Mouse (Mus musculus) gastrocnemius, postnatal 25 days (tissue): ENCODE measurements at regions not wholly inside any gene's neighbourhood (a gene's known extent, or its start where the extent isn't known, plus 50 kb on each side); places are given as distances from the start of the nearest gene placed in this dataset.

Experiments
- DNase-seq: peaks from one replicate; pipeline ENCODE4 v3.0.0; 2022

GRCm38 (mm10) chr13:31337631-31338030, 218.3 kb upstream of the Foxq1 start:
- no peak for DNase-seq

- DNase-seq, result no peak
These were observed 216.5 kb upstream of the Foxq1 start for GRCm38 (mm10) chr13:31339386-31339785.

- DNase-seq, result no peak
These were observed 216.0 kb upstream of the Foxq1 start for GRCm38 (mm10) chr13:31339901-31340300.

DNA sequence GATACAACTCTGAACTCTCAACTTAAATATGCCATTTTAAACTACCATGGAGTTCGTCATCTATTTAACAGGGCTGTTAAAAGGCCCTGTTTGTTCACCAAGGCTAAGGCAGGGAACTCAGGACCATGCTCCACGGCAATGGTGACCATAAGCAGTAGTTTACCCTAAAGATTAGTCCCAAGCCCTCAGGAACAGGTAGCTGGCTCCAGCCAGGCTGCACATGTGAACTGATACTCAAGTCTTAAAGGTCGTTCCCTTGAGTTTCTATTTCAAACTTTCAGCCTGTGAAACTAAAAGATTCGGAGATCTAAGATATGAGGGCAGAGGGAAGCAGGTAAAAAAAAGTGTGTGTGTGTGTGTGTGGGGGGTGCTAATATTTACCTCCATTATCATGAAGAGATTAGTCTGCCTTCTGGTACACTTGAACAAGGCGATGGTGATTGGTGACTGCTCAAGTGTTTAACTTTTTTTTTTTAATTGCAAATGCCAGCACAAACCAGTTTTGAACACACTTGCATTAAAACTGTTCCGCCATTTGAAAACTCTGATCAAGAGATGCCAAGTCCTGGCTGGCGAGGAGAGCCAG, 215.5 kb upstream of the Foxq1 start:
- no peak for DNase-seq

- no peak for DNase-seq
These were observed 214.4 kb upstream of the Foxq1 start for GRCm38 (mm10) chr13:31341282-31342100.

- DNase-seq, result no peak
These were observed 209.7 kb upstream of the Foxq1 start for GRCm38 (mm10) chr13:31346205-31346604.

DNA sequence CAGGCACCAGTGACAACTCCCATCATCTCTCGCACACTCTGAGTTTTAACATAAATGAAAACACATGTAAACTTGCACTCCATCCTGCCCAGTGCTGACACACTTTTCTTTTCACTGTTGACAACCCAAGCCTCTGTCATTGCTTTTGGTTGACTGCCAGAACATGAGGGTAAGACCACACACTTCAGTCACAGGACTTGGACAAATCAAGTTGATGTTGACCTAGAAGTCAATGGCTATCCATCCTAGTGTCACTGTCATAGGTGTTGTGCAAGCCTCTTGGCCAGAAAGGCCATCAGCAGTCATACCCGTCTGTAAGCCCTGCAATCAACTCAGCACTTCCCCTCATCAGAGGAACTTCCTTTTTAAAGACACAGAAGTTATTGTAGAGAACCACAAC, 208.9 kb upstream of the Foxq1 start:
- no peak for DNase-seq

GRCm38 (mm10) chr13:31349671-31350070, 206.3 kb upstream of the Foxq1 start:
- DNase-seq, result no peak

GRCm38 (mm10) chr13:31351481-31351880, 204.5 kb upstream of the Foxq1 start:
- DNase-seq, result no peak

DNA sequence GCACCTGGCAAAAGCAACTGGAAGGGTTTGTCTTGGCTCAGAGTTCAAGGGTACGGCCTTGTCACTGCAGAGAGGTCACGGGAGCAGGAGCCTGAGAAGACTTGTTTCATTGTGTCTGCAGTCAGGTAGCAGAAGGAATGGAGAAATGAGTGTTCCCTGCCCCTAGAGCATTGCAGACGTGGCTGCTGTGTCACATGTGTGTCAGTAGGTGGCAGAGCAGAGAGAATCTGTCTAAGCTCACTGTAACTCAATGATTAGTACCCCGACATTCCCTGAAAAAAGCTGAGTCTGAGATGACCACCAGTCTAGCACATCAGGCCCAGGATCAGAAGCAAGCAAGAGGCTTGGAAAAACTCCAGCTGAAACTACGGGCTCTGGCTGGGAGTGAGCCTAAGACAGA, 203.1 kb upstream of the Foxq1 start:
- no peak for DNase-seq

DNA sequence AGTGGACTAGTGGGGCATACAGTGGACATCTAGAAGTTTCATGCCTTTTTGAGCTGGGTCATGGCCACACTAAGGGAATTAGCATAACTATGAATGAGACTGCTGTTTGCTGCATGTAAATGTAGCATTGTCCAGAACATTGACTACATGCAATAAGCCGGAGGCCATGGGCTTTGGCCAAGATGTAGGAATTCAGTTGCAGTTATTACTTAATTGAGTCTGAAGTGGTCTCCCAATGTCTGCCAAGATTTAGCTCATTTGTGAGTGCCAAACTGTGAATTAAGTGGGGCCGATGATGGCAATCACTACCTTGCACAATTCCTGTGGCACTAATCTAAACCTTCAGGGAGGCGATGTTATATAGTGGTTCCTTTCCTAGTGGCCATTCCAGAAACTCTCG, 196.6 kb upstream of the Foxq1 start:
- no peak for DNase-seq

DNA sequence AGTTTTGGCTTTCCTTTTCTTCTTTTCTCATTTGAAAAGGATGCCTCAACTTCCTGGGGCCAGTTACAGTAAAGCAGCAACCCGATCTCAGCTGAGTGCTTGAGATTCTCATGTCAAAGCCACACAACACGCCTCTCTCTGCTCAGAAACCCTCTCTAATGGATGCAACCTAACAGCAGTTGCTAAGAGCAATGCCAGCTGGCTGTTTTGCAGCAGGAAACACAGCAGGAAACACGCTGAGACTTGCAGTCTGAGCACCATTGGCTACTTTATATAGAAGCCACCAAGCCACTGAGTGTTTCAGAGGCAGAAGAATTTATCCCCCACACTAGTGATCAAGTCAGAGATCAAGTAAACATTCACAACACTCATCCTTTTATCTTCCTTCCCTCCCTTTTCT, 193.5 kb upstream of the Foxq1 start:
- no peak for DNase-seq

- DNase-seq, result no peak
These were observed 191.6 kb upstream of the Foxq1 start for GRCm38 (mm10) chr13:31364369-31364768.

DNA sequence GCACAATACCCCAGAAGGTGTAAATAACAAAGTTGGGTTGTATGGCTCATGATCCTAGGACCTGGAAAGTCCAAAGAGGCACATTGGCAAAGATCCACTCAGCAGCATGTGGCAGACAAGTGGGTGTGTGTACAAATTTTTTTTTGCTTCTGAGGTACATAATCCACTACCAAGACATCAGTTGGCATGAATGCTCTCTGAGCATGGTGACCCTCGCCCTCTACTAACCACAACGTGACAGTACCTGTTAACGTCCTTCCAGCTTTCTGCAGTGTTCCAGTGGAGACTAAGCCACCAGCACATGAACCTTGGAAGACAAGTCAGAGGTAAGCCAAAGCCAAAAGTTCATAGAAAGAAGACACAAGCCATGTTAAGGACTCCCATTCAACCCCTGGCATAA, 188.7 kb upstream of the Foxq1 start:
- DNase-seq, result no peak

- no peak for DNase-seq
These were observed 186.8 kb upstream of the Foxq1 start for GRCm38 (mm10) chr13:31369182-31369581.

- DNase-seq, result no peak
These were observed 185.1 kb upstream of the Foxq1 start for GRCm38 (mm10) chr13:31370873-31371272.

GRCm38 (mm10) chr13:31374006-31374405, 181.9 kb upstream of the Foxq1 start:
- DNase-seq, result no peak

DNA sequence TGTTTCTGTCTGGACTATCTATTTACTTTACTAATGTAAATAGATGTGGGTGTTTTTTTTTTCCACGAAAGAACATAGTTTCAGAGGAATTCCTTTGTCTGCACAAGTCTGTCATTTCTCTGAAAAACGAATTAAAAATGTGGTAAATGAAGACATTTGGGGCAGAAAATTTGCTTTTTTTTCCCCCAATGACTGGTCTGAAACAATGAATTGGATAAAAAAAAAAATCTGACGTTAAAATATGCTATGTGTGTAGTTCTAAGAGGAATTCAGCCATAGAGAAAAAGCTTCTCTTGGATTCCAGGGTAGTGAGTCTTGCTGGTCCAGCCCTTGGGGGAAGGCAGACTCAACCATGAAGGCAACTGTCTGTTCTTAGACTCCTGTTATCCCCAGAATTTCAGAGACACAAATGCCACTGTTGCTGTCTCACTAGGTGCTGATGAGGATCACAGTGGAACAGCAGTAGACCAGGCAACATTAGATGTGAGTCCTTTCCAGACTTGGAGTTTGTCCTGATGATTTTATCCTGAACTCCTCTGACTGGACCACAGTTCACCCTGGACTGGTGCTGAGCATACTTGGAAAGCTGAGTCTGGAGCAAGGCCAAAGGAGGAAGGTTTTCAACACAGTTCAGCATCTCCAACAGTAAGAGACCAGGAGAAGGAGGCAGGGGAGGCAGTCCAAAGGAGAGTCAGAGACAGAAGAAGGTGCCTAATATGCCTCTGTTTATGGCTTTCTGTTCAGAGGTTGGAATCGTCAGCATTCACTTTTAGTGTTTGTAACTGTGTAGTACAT, 162.3 kb upstream of the Foxq1 start:
- no peak for DNase-seq

DNA sequence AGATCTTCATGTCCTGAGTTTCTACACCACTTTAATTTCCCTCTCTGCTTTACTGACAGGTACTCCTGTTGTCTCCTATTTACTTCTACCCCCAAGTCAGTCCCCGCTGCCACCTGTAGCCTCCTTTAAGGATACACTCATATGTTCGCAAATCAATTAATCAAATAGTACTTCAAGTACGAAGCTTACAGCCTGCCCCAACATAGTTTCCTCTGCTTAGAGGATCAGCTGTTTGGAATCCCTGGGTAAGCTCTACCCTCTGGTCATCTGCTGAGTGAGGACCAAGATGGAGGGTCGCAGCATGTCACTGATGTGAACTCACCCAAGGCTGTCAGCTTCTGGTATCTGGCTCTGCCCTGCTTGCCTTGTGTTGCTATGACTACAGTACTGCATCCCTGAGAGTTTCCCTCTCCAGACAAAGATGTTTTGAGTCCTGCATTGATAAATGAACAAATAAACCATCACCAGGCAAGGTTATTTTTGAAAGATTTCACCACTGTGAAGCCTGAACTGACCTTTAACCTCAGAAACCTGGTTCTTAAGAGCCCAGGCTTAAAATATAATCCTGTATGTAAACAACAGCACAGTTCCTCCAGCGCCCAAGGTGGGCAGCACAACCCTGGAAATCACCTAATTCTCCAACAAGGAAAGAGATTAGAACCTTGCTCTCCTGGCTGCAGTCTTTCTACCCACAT, 159.6 kb upstream of the Foxq1 start:
- no peak for DNase-seq

GRCm38 (mm10) chr13:31397246-31397645, 158.7 kb upstream of the Foxq1 start:
- DNase-seq, result no peak

DNA sequence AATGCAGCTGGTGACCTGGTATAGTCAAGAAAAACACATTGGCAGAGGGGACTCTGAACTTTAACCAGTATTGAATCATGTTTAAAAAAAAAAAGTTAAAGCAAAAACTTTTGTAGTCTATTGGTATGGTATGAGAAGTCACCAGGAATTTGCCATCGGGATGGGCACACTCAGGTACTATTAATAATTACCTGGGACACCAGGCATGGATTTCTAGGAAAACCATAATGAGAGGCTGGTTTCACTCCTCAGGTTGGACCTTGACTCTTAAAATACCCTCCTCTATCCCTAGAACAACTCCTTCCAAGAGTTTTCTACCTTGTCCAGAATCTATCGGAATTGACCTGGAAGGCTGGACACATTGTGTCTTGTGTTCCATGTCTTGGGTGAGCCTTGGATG, 155.5 kb upstream of the Foxq1 start:
- DNase-seq, result no peak

GRCm38 (mm10) chr13:31405312-31405711, 150.6 kb upstream of the Foxq1 start:
- no peak for DNase-seq
